Mouse (Mus musculus) natural killer cell, adult 2 months (primary cell): ENCODE results near the gene Myo5a.

ENCODE experiments used
- DNase-seq, 2 experiments: peaks; one replicate each; pipeline ENCODE4 v3.0.0; 2022; ENCODE audit warnings: low spot score in 2 of 2

Gene Myo5a

GRCm38 (mm10) chr9:75070457-75071028 is at the start of gene Myo5a:
Gene Myo5a (plus strand): TSS chr9:75071015.
- no peak for DNase-seq

- no peak for DNase-seq
Measured at GRCm38 (mm10) chr9:75022546-75022945, 48.3 kb upstream of the Myo5a start.

GRCm38 (mm10) chr9:75023150-75023894 is 47.5 kb upstream of the Myo5a start:
- no peak for DNase-seq

- DNase-seq: no peak
Measured at GRCm38 (mm10) chr9:75024089-75024488, 46.7 kb upstream of the Myo5a start.

GRCm38 (mm10) chr9:75025689-75026088 is 45.1 kb upstream of the Myo5a start:
- DNase-seq: no peak

- DNase-seq: no peak
Measured at GRCm38 (mm10) chr9:75032408-75032807, 38.4 kb upstream of the Myo5a start.

GRCm38 (mm10) chr9:75033141-75033540 is 37.7 kb upstream of the Myo5a start:
- no peak for DNase-seq

- DNase-seq: no peak
Measured at GRCm38 (mm10) chr9:75034691-75035090, 36.1 kb upstream of the Myo5a start.

- no peak for DNase-seq
Measured at GRCm38 (mm10) chr9:75035944-75036343, 34.9 kb upstream of the Myo5a start.

GRCm38 (mm10) chr9:75037451-75038356 is 33.1 kb upstream of the Myo5a start, which contains the start of gene Arpp19:
Gene Arpp19 (plus strand): TSS chr9:75037614.
- peak; percentile 61 to 81 for DNase-seq

- no peak for DNase-seq
Measured at GRCm38 (mm10) chr9:75038357-75038688, 32.5 kb upstream of the Myo5a start.

GRCm38 (mm10) chr9:75040566-75040965 is 30.2 kb upstream of the Myo5a start:
- DNase-seq: no peak

GRCm38 (mm10) chr9:75041840-75042525 is 28.8 kb upstream of the Myo5a start:
- DNase-seq: no peak

GRCm38 (mm10) chr9:75043191-75043590 is 27.6 kb upstream of the Myo5a start:
- DNase-seq: no peak

GRCm38 (mm10) chr9:75047079-75047478 is 23.7 kb upstream of the Myo5a start:
- DNase-seq: no peak

- DNase-seq: no peak
Measured at GRCm38 (mm10) chr9:75049100-75049499, 21.7 kb upstream of the Myo5a start.

GRCm38 (mm10) chr9:75050003-75050402 is 20.8 kb upstream of the Myo5a start:
- peak; percentile 44 to 68 for DNase-seq

- no peak for DNase-seq
Measured at GRCm38 (mm10) chr9:75051841-75052240, 19.0 kb upstream of the Myo5a start.

GRCm38 (mm10) chr9:75055046-75055445 is 15.8 kb upstream of the Myo5a start:
- no peak for DNase-seq

GRCm38 (mm10) chr9:75064678-75065331 is 6.0 kb upstream of the Myo5a start:
- no peak for DNase-seq

- DNase-seq: peak; percentile 31 to 66
Measured at GRCm38 (mm10) chr9:75071029-75071705, 352 bp downstream of the Myo5a start.
